In the genomic region with DNA sequence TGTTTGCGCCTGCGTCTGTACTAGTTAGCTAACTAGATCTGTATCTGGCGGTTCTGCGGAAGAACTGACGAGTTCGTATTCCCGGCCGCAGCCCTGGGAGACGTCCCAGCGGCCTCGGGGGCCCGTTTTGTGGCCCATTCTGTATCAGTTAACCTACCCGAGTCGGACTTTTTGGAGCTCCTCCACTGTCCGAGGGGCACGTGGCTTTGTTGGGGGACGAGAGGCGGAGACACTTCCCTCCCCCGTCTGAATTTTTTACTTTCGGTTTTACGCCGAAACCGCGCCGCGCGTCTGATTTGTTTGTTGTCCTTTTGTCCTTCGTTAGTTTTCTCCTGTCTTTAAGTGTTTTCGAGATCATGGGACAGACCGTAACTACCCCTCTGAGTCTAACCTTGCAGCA, we compare ENCODE assay signal across 10 mouse cellular contexts. TPM values are rescaled to one million over a fixed set of nuclear protein-coding genes. Genes with fewer than 3 reads are reported as not detected.
DNase-seq lines count a peak whose midpoint lies in the region; ATAC-seq and TF ChIP-seq lines count a peak whose summit lies in the region.
"Not testable (repeated sequence)": the region's sequence is repeated elsewhere in the genome, so short reads cannot be mapped to it uniquely, and the experiment has no call there.
"Had no signal": no experiment of that assay in that cellular context is flagged by ENCODE, and none has a peak within 500 bp of the region (broad histone marks: within the 10 kb centered on the region; RNA-seq: fewer than 3 reads in every experiment).

No protein-coding gene starts in this region.

- H3K36me3 ChIP-seq in hindbrain, embryonic 16.5 days (ENCODE audit: control insufficient read depth, insufficient read depth, low read length); lung, postnatal 0 days (ENCODE audit: insufficient read depth, low read length): not testable (repeated sequence)

- H3K4me1 ChIP-seq in hindbrain, embryonic 16.5 days (ENCODE audit: control insufficient read depth, insufficient read depth, low read depth, low read length); lung, postnatal 0 days (ENCODE audit: insufficient read depth, low read depth, low read length): not testable (repeated sequence)

- H3K9me3 ChIP-seq in hindbrain, embryonic 16.5 days (ENCODE audit: control insufficient read depth, low read length); lung, postnatal 0 days (ENCODE audit: low read length): not testable (repeated sequence)

- TF ChIP-seq EP300 in lung, postnatal 0 days (IDR thresholded peaks at IDR 0.05) = not testable (repeated sequence)

- WGBS in hindbrain, embryonic 16.5 days = 9% methylated on average over 30 of the region's 30 CpGs
- 8% methylated on average over 26 of the region's 30 CpGs for WGBS in lung, postnatal 0 days

- not testable (repeated sequence) for H3K27ac ChIP-seq in hindbrain, embryonic 16.5 days (ENCODE audit: low read depth, low read length)
- H3K27ac ChIP-seq in lung, postnatal 0 days (ENCODE audit: low read length) = peak overlapping the region; percentile 38; the same call in 1 of the 2 replicates

- not testable (repeated sequence) for TF ChIP-seq CTCF in lung, postnatal 0 days (IDR thresholded peaks at IDR 0.05)

- not testable (repeated sequence) for ATAC-seq in hindbrain, embryonic 16.5 days; lung, postnatal 0 days

- peak; percentile 30 to 40 for DNase-seq in adrenal gland, adult 18-20 months (ENCODE audit: low spot score in 2 of 2)
- DNase-seq in embryo, embryonic 11 days = peak; percentile 47
- DNase-seq in gastrocnemius, postnatal 25 days = peak; percentile 41
- peak; percentile 30 to 31 for DNase-seq in layer of hippocampus, postnatal 36 days
- DNase-seq in lung, postnatal 0 days (ENCODE audit: low spot score) = peak; percentile 69
- peak; percentile 13 for DNase-seq in ovary, postnatal 14 days (ENCODE audit: low spot score)
- DNase-seq in thymus, postnatal 25 days = peak; percentile 61

- peak overlapping the region; percentile 58 for H3K4me2 ChIP-seq in hindbrain, embryonic 16.5 days (ENCODE audit: low read length)
- H3K4me2 ChIP-seq in lung, postnatal 0 days (replicated peaks; ENCODE audit: low read depth, low read length) = peak overlapping the region; percentile 43

- not testable (repeated sequence) for H3K27me3 ChIP-seq in hindbrain, embryonic 16.5 days (replicated peaks; ENCODE audit: control insufficient read depth, insufficient read depth, low read length); lung, postnatal 0 days (replicated peaks; ENCODE audit: insufficient read depth, low read length)

- peak overlapping the region; percentile 45 for H3K9ac ChIP-seq in hindbrain, embryonic 16.5 days (ENCODE audit: low read depth, low read length)
- H3K9ac ChIP-seq in lung, postnatal 0 days (replicated peaks; ENCODE audit: low read depth) = 0 out of 2 replicates have a peak overlapping the region, but pooled peaks have one; percentile 29

- peak overlapping the region; percentile 46 for H3K4me3 ChIP-seq in hindbrain, embryonic 16.5 days (ENCODE audit: low read length)
- peak overlapping the region; percentile 44 for H3K4me3 ChIP-seq in lung, postnatal 0 days (ENCODE audit: low read depth, low read length)

RNA-seq across cellular contexts. Expression of a gene that starts 26.8 kb away (rescaled TPM):
- total RNA-seq in adrenal gland, adult 18-20 months (2021) = 10 to 100 TPM; 12.9 to 15.4 TPM
- 10 to 100 TPM; 38.9 to 63.2 TPM for total RNA-seq in gastrocnemius, postnatal 25 days (2021)
- polyA plus RNA-seq in hindbrain, embryonic 16.5 days (2015; fragmentation: Nextera tagmentation; extraction: Ambion mirVana) = 17.6 and 18.0 TPM in 2 replicates
- 10 to 100 TPM; 16.1 to 17.5 TPM for total RNA-seq in layer of hippocampus, postnatal 36 days (2021)
- polyA plus RNA-seq in lung, postnatal 0 days (2015; fragmentation: Nextera tagmentation; extraction: Ambion mirVana) = 36.6 and 74.1 TPM in 2 replicates

RNA-seq across cellular contexts. Expression of a gene that starts 31.5 kb away (rescaled TPM):
- total RNA-seq in adrenal gland, adult 18-20 months (2021) = 100 to 1,000 TPM in 1 of 2 experiments, 10 to 100 TPM in 1; 73.4 to 102 TPM
- total RNA-seq in gastrocnemius, postnatal 25 days (2021) = 10 to 100 TPM; 19.1 to 26.6 TPM
- 467 and 509 TPM in 2 replicates for polyA plus RNA-seq in hindbrain, embryonic 16.5 days (2015; fragmentation: Nextera tagmentation; extraction: Ambion mirVana)
- total RNA-seq in layer of hippocampus, postnatal 36 days (2021) = 100 to 1,000 TPM; 234 to 264 TPM
- polyA plus RNA-seq in lung, postnatal 0 days (2015; fragmentation: Nextera tagmentation; extraction: Ambion mirVana) = 476 and 513 TPM in 2 replicates

RNA-seq across cellular contexts. Expression of a gene that starts 42.7 kb away (rescaled TPM):
- total RNA-seq in adrenal gland, adult 18-20 months (2021) = not detected
- total RNA-seq in gastrocnemius, postnatal 25 days (2021) = not detected
- not detected in 2 replicates for polyA plus RNA-seq in hindbrain, embryonic 16.5 days (2015; fragmentation: Nextera tagmentation; extraction: Ambion mirVana)
- total RNA-seq in layer of hippocampus, postnatal 36 days (2021) = not detected
- polyA plus RNA-seq in lung, postnatal 0 days (2015; fragmentation: Nextera tagmentation; extraction: Ambion mirVana) = not detected in 2 replicates
- total RNA-seq: common myeloid progenitor, adult 5-6 weeks; ES-E14 had no signal

RNA-seq across cellular contexts. Expression of a gene that starts 57.7 kb away (rescaled TPM):
- 10 to 100 TPM in 1 of 2 experiments, 1 to 10 TPM in 1; 8.7 to 12.6 TPM for total RNA-seq in adrenal gland, adult 18-20 months (2021)
- total RNA-seq in gastrocnemius, postnatal 25 days (2021) = 1 to 10 TPM; 1.0 to 1.3 TPM
- 21.3 and 21.5 TPM in 2 replicates for polyA plus RNA-seq in hindbrain, embryonic 16.5 days (2015; fragmentation: Nextera tagmentation; extraction: Ambion mirVana)
- total RNA-seq in layer of hippocampus, postnatal 36 days (2021) = 10 to 100 TPM; 32.8 to 34.7 TPM
- polyA plus RNA-seq in lung, postnatal 0 days (2015; fragmentation: Nextera tagmentation; extraction: Ambion mirVana) = 10.3 and 11.3 TPM in 2 replicates

Comparison
In these comparisons a context has a peak if more than half of its experiments do, and no peak if none do; other contexts are left out.
1. DNase-seq: peak in every context shown above with its lines; median percentile 69 in lung, postnatal 0 days; 61 in thymus, postnatal 25 days; 47 in embryo, embryonic 11 days; 41 in gastrocnemius, postnatal 25 days; 35 in adrenal gland, adult 18-20 months; 30 in layer of hippocampus, postnatal 36 days; 13 in ovary, postnatal 14 days.